Mouse (Mus musculus) Patski (cell line): Measurements from ENCODE around the gene Fcrla. TPM values are rescaled to one million over a fixed set of nuclear protein-coding genes. Genes with fewer than 3 reads are reported as not detected.
A peak's percentile ranks its signal among the peaks of the same experiment; 100 is the strongest.

Experiments
- ATAC-seq: fragments of 100-300 bp; one replicate; pipeline ENCODE4 v1.8.0; 2021
- CTCF ChIA-PET: fragments of 350-600 bp; sonication (Branson Sonifier 250); formaldehyde crosslinking; loops from one replicate; lab custom pipeline; 2022; ENCODE audit warnings: inconsistent platforms; lab: Charles Lee
- POLR2A ChIA-PET: fragments of 350-600 bp; sonication (Branson Sonifier 250); formaldehyde crosslinking; loops from one replicate; lab custom pipeline; 2022; ENCODE audit warnings: antibody characterized with exemption, inconsistent platforms; lab: Charles Lee
- DNase-seq: peaks from one replicate; pipeline ENCODE4 v3.0.0-alpha.2; 2011; ENCODE audit warnings: low read depth, low spot score
- H3K27me3 ChIP-seq: fragments of 371-371 bp; one replicate; pipeline ENCODE4 v1.5.1; 2021
- CTCF ChIP-seq: fragments of 100-300 bp; IDR thresholded peaks from one replicate; pipeline ENCODE4 v1.5.1; 2021
- in situ Hi-C: fragments of 300-500 bp; cut with MboI; formaldehyde crosslinking; loops from 3 replicates; pipeline ENCODE4 v1.11.1; 2018; ENCODE audit warnings: low pct_unique_long_range_greater_than_20kb, mixed read lengths
- polyA plus RNA-seq: library from polyadenylated mRNA; unstranded; gene quantifications from one replicate; pipeline ENCODE4 v1.2.3, GENCODE M21; 2021

Fcrla gene
- polyA plus RNA-seq, 1 experiment from 2014 or later, result not detected

GRCm38 (mm10) chr1:170907456-170908191, 19.8 kb downstream of the Fcrla start:
- POLR2A ChIA-PET, result no interaction called here
- CTCF ChIA-PET, result interaction anchor here (1.2 to 1.5 kb wide), 2 partner anchors 10 to 13 kb away, joined by 3 to 5 read pairs; no protein-coding TSS in a partner anchor
- in situ Hi-C loops, result loop anchor here (5.0 kb wide), 1 partner anchor 75 kb away; no protein-coding TSS in a partner anchor
- no peak for TF ChIP-seq CTCF
- H3K27me3 ChIP-seq, result no peaks in the 10 kb centered on the region
- DNase-seq, result no peak
- no peak for ATAC-seq

- no peaks in the 10 kb centered on the region for H3K27me3 ChIP-seq
- in situ Hi-C loops, result loop anchor here (5.0 kb wide), 1 partner anchor 75 kb away; no protein-coding TSS in a partner anchor
- ChIA-PET CTCF (interaction anchor here (1.2 to 1.5 kb wide), 3 partner anchors 11 to 12 kb away, joined by 3 to 5 read pairs (median 3); no protein-coding TSS in a partner anchor), POLR2A (no interaction called here)
- no peak for TF ChIP-seq CTCF
- no peak for DNase-seq
- no peak for ATAC-seq
Measured at GRCm38 (mm10) chr1:170907111-170907455, 20.3 kb downstream of the Fcrla start.

GRCm38 (mm10) chr1:170903485-170903884, 23.9 kb downstream of the Fcrla start:
- no peak for ATAC-seq
- no peaks in the 10 kb centered on the region for H3K27me3 ChIP-seq
- DNase-seq, result no peak
- CTCF ChIA-PET, result interaction anchor here (1.2 to 4.2 kb wide), 3 partner anchors 8 to 94 kb away, joined by 4 to 28 read pairs (median 4); no protein-coding TSS in a partner anchor
- in situ Hi-C loops, result no loop called here
- POLR2A ChIA-PET, result no interaction called here
- TF ChIP-seq CTCF, result no peak

GRCm38 (mm10) chr1:170901536-170902238, 25.7 kb downstream of the Fcrla start:
- peaks cover 5% of the 10 kb centered on the region for H3K27me3 ChIP-seq
- ATAC-seq, result no peak
- ChIA-PET POLR2A (no interaction called here), CTCF (interaction anchor here (0.6 to 4.2 kb wide), 15 partner anchors 8 to 112 kb away, joined by 3 to 28 read pairs (median 4); partner anchors contain the start of genes Fcrla and Fcrlb)
- DNase-seq, result no peak
- in situ Hi-C loops, result no loop called here
- TF ChIP-seq CTCF, result peak; percentile 76

- ChIA-PET POLR2A (no interaction called here), CTCF (interaction anchor here (1.3 to 4.2 kb wide), 4 partner anchors 12 to 96 kb away, joined by 4 to 28 read pairs (median 8); partner anchors contain the start of genes Fcrla and Fcrlb)
- TF ChIP-seq CTCF, result peak; percentile 42
- H3K27me3 ChIP-seq, result peaks cover 5% of the 10 kb centered on the region
- ATAC-seq (no peak), DNase-seq (no peak)
- in situ Hi-C loops, result no loop called here
Measured at GRCm38 (mm10) chr1:170900799-170901467, 26.4 kb downstream of the Fcrla start.

- POLR2A ChIA-PET, result no interaction called here
- peaks cover 5% of the 10 kb centered on the region for H3K27me3 ChIP-seq
- CTCF ChIA-PET, result interaction anchor here (0.7 to 1.3 kb wide), 3 partner anchors 11 to 124 kb away, joined by 3 read pairs; no protein-coding TSS in a partner anchor
- no peak for DNase-seq
- no peak for TF ChIP-seq CTCF
- ATAC-seq, result no peak
- in situ Hi-C loops, result loop anchor here (10.0 to 25.0 kb wide), 2 partner anchors 206 to 364 kb away; partner anchors contain the start of genes Adamts4, B4galt3 and Ndufs2
Measured at GRCm38 (mm10) chr1:170898413-170899075, 28.8 kb downstream of the Fcrla start.

- TF ChIP-seq CTCF, result no peak
- H3K27me3 ChIP-seq, result peaks cover 5% of the 10 kb centered on the region
- CTCF ChIA-PET, result interaction anchor here (0.9 kb wide), 1 partner anchor 100 kb away, joined by 3 read pairs; no protein-coding TSS in a partner anchor
- POLR2A ChIA-PET, result interaction anchor here (0.6 kb wide), 1 partner anchor 115 kb away, joined by 4 read pairs; no protein-coding TSS in a partner anchor
- in situ Hi-C loops, result loop anchor here (10.0 to 25.0 kb wide), 2 partner anchors 208 to 366 kb away; partner anchors contain the start of genes Adamts4, B4galt3 and Ndufs2
- ATAC-seq (no peak), DNase-seq (no peak)
Measured at GRCm38 (mm10) chr1:170896651-170897281, 30.6 kb downstream of the Fcrla start.

- POLR2A ChIA-PET, result interaction anchor here (0.5 kb wide), 1 partner anchor 11 kb away, joined by 3 read pairs; no protein-coding TSS in a partner anchor
- no peak for DNase-seq
Measured at GRCm38 (mm10) chr1:170894603-170895602, 32.5 kb downstream of the Fcrla start.

More at GRCm38 (mm10) chr1:170894603-170895602, 32.5 kb downstream of the Fcrla start:
- no peak for ATAC-seq
- in situ Hi-C loops, result loop anchor here (10.0 to 25.0 kb wide), 2 partner anchors 210 to 367 kb away; partner anchors contain the start of genes Adamts4, B4galt3 and Ndufs2
- CTCF ChIA-PET, result interaction anchor here (0.6 to 1.8 kb wide), 18 partner anchors 8 to 398 kb away, joined by 3 to 9 read pairs (median 4); partner anchors contain the start of genes Dusp12, Fcgr2b, Fcrlb and Gm26620
- peaks cover 5% of the 10 kb centered on the region for H3K27me3 ChIP-seq
- peak; percentile 43 for TF ChIP-seq CTCF
